Mouse (Mus musculus): Measurements from ENCODE around the gene Gas2l1.

The Gas2l1 gene

GRCm38 (mm10) chr11:5046321-5046926 is 18.7 kb downstream of the Gas2l1 start:
- ATAC-seq (ENCODE audit: insufficient number of reproducible peaks, low FRiP score, low TSS enrichment): no peak

- peak; percentile 66; the same call in 1 of the 2 replicates for ATAC-seq (ENCODE audit: insufficient number of reproducible peaks, low FRiP score, low TSS enrichment)
Observed at GRCm38 (mm10) chr11:5042645-5043381, 22.3 kb downstream of the Gas2l1 start.

GRCm38 (mm10) chr11:5041144-5041780 is 23.9 kb downstream of the Gas2l1 start:
- ATAC-seq (ENCODE audit: insufficient number of reproducible peaks, low FRiP score, low TSS enrichment): no peak

- no peak for ATAC-seq (ENCODE audit: insufficient number of reproducible peaks, low FRiP score, low TSS enrichment)
Observed at GRCm38 (mm10) chr11:5040585-5040984, 24.5 kb downstream of the Gas2l1 start.

GRCm38 (mm10) chr11:5037146-5037854 is 27.8 kb downstream of the Gas2l1 start:
- 0 out of 2 replicates have a peak, but pooled peaks have one; percentile 72 for ATAC-seq (ENCODE audit: insufficient number of reproducible peaks, low FRiP score, low TSS enrichment)

- ATAC-seq (ENCODE audit: insufficient number of reproducible peaks, low FRiP score, low TSS enrichment): no peak
Observed at GRCm38 (mm10) chr11:5035421-5035820, 29.7 kb downstream of the Gas2l1 start.

- no peak for ATAC-seq (ENCODE audit: insufficient number of reproducible peaks, low FRiP score, low TSS enrichment)
Observed at GRCm38 (mm10) chr11:5033136-5033535, 32.0 kb downstream of the Gas2l1 start.

- no peak for ATAC-seq (ENCODE audit: insufficient number of reproducible peaks, low FRiP score, low TSS enrichment)
Observed at GRCm38 (mm10) chr11:5032706-5033105, 32.4 kb downstream of the Gas2l1 start.

- ATAC-seq (ENCODE audit: insufficient number of reproducible peaks, low FRiP score, low TSS enrichment): no peak
Observed at GRCm38 (mm10) chr11:5028228-5028627, 36.9 kb downstream of the Gas2l1 start.

- no peak for ATAC-seq (ENCODE audit: insufficient number of reproducible peaks, low FRiP score, low TSS enrichment)
Observed at GRCm38 (mm10) chr11:5025108-5025507, 40.0 kb downstream of the Gas2l1 start.

- no peak for ATAC-seq (ENCODE audit: insufficient number of reproducible peaks, low FRiP score, low TSS enrichment)
Observed at GRCm38 (mm10) chr11:5017506-5017905, 47.6 kb downstream of the Gas2l1 start.

GRCm38 (mm10) chr11:5016286-5016685 is 48.8 kb downstream of the Gas2l1 start:
- ATAC-seq (ENCODE audit: insufficient number of reproducible peaks, low FRiP score, low TSS enrichment): no peak

GRCm38 (mm10) chr11:5015720-5016119 is 49.4 kb downstream of the Gas2l1 start:
- peak; percentile 95 for ATAC-seq (ENCODE audit: insufficient number of reproducible peaks, low FRiP score, low TSS enrichment)

GRCm38 (mm10) chr11:5012213-5012715 is 52.9 kb downstream of the Gas2l1 start:
- ATAC-seq (ENCODE audit: insufficient number of reproducible peaks, low FRiP score, low TSS enrichment): no peak

GRCm38 (mm10) chr11:5011480-5011879 is 53.6 kb downstream of the Gas2l1 start:
- ATAC-seq (ENCODE audit: insufficient number of reproducible peaks, low FRiP score, low TSS enrichment): no peak

GRCm38 (mm10) chr11:5010205-5010604 is 54.9 kb downstream of the Gas2l1 start:
- ATAC-seq (ENCODE audit: insufficient number of reproducible peaks, low FRiP score, low TSS enrichment): no peak

- no peak for ATAC-seq (ENCODE audit: insufficient number of reproducible peaks, low FRiP score, low TSS enrichment)
Observed at GRCm38 (mm10) chr11:5009354-5010074, 55.6 kb downstream of the Gas2l1 start.

- no peak for ATAC-seq (ENCODE audit: insufficient number of reproducible peaks, low FRiP score, low TSS enrichment)
Observed at GRCm38 (mm10) chr11:5008867-5009266, 56.3 kb downstream of the Gas2l1 start.

GRCm38 (mm10) chr11:5007186-5007585 is 57.9 kb downstream of the Gas2l1 start:
- ATAC-seq (ENCODE audit: insufficient number of reproducible peaks, low FRiP score, low TSS enrichment): no peak

GRCm38 (mm10) chr11:5005528-5005927 is 59.6 kb downstream of the Gas2l1 start:
- no peak for ATAC-seq (ENCODE audit: insufficient number of reproducible peaks, low FRiP score, low TSS enrichment)
